Mouse (Mus musculus): Measurements from ENCODE around the gene Ric1.

- TF ChIP-seq POLR2A (IDR thresholded peaks at IDR 0.05; ENCODE audit: insufficient read depth, low read depth, low read length) (no peak), CTCF (IDR thresholded peaks at IDR 0.05; ENCODE audit: insufficient read depth, low read depth, low read length) (no peak)
Measured at GRCm38 (mm10) chr19:29481578-29481977, 40.5 kb upstream of the Ric1 start.
